Mouse (Mus musculus) heart, embryonic 16.5 days (tissue): Measurements from ENCODE around the gene Ppard. TPM values are rescaled to one million over a fixed set of nuclear protein-coding genes. Genes with fewer than 3 reads are reported as not detected.

Experiments
- ATAC-seq: fragments of 200-750 bp; cut with Nextera tagmentation; replicated peaks from 2 replicates; pipeline ENCODE4 v1.8.0; 2017; ENCODE audit warnings: moderate number of reproducible peaks; ENCODE audit not compliant: insufficient read depth, low FRiP score; ENCODE audit errors: extremely low read depth
- H3K27ac ChIP-seq: fragments of 300-500 bp; sonication (generic); 2 replicates; pipeline ENCODE4 v1.5.1; 2014; ENCODE audit warnings: mild to moderate bottlenecking, low read length, control low read depth, moderate library complexity
- H3K27me3 ChIP-seq: fragments of 300-500 bp; sonication (generic); 2 replicates; pipeline ENCODE4 v1.6.1; 2014; ENCODE audit warnings: low read length, mixed read lengths; ENCODE audit not compliant: control insufficient read depth, insufficient read depth
- H3K36me3 ChIP-seq: fragments of 300-500 bp; sonication (generic); 2 replicates; pipeline ENCODE4 v1.6.1; 2014; ENCODE audit not compliant: control insufficient read depth, insufficient read depth
- H3K4me1 ChIP-seq: fragments of 300-500 bp; sonication (generic); 2 replicates; pipeline ENCODE4 v1.6.1; 2014; ENCODE audit warnings: low read length, mixed read lengths; ENCODE audit not compliant: control insufficient read depth, insufficient read depth
- H3K4me2 ChIP-seq: fragments of 300-500 bp; sonication (generic); 2 replicates; pipeline ENCODE4 v1.6.1; 2014; ENCODE audit warnings: low read depth, mild to moderate bottlenecking, control low read depth, low read length
- H3K4me3 ChIP-seq: fragments of 300-500 bp; sonication (generic); 2 replicates; pipeline ENCODE4 v1.5.1; 2014; ENCODE audit warnings: mild to moderate bottlenecking, control low read depth, low read length
- H3K9ac ChIP-seq: fragments of 300-500 bp; sonication (generic); 2 replicates; pipeline ENCODE4 v1.6.1; 2014; ENCODE audit warnings: low read length, control low read depth
- H3K9me3 ChIP-seq: fragments of 300-500 bp; sonication (generic); replicated peaks from 2 replicates; pipeline ENCODE4 v1.6.1; 2016; ENCODE audit warnings: low read length; ENCODE audit not compliant: control insufficient read depth
- WGBS: fragments of 180-500 bp; shearing (Covaris S2); extraction: QIAGEN DNeasy Blood & Tissue Kit; methylation state at CpG from one replicate; pipeline ENCODE4 v1.1.7; 2014; 5-methylcytosine and 5-hydroxymethylcytosine counted together
- polyA plus RNA-seq: library from polyadenylated mRNA; unstranded; fragments of >200 nt; fragmentation: Nextera tagmentation; extraction: Ambion mirVana; gene quantifications from 2 replicates; pipeline ENCODE4 v1.2.1, GENCODE M21; 2015

Ppard gene
- polyA plus RNA-seq, 1 experiment from 2014 or later, result 1.2 TPM

- ATAC-seq, result peak; percentile 53
- Histone ChIP-seq H3K4me1 (peaks cover 33% of the 10 kb centered on the region), H3K4me3 (peak overlapping the region; percentile 43), H3K9ac (peak overlapping the region; percentile 76), H3K4me2 (peak overlapping the region; percentile 67), H3K9me3 (no peaks in the 10 kb centered on the region), H3K27me3 (no peaks in the 10 kb centered on the region), H3K27ac (peak overlapping the region; percentile 90), H3K36me3 (0 out of 2 replicates have a peak, but pooled peaks cover 9% of the 10 kb centered on the region)
- WGBS, result 38% methylated on average over 7 of the region's 7 CpGs
Measured at GRCm38 (mm10) chr17:28340578-28340977, 108.1 kb downstream of the Ppard start.

- H3K4me1 ChIP-seq, result peaks cover 38% of the 10 kb centered on the region
- 5% methylated on average over 26 of the region's 26 CpGs for WGBS
- peak overlapping the region; percentile 76 for H3K9ac ChIP-seq
- no peaks in the 10 kb centered on the region for H3K9me3 ChIP-seq
- H3K4me2 ChIP-seq, result peak overlapping the region; percentile 67
- H3K27ac ChIP-seq, result peak overlapping the region; percentile 90
- ATAC-seq, result peak; percentile 81
- H3K4me3 ChIP-seq, result peak overlapping the region; percentile 43
- no peaks in the 10 kb centered on the region for H3K27me3 ChIP-seq
- 0 out of 2 replicates have a peak, but pooled peaks cover 9% of the 10 kb centered on the region for H3K36me3 ChIP-seq
Measured at GRCm38 (mm10) chr17:28341091-28341490, 108.6 kb downstream of the Ppard start.

GRCm38 (mm10) chr17:28344050-28344607, 111.6 kb downstream of the Ppard start:
- WGBS, result 23% methylated on average over 4 of the region's 4 CpGs
- H3K4me2 ChIP-seq, result peak overlapping the region; percentile 27; the same call in 1 of the 2 replicates
- H3K4me3 ChIP-seq, result no peak overlapping the region
- H3K9me3 ChIP-seq, result no peaks in the 10 kb centered on the region
- peak overlapping the region; percentile 55 for H3K9ac ChIP-seq
- H3K36me3 ChIP-seq, result 0 out of 2 replicates have a peak, but pooled peaks cover 4% of the 10 kb centered on the region
- peaks cover 56% of the 10 kb centered on the region for H3K4me1 ChIP-seq
- H3K27ac ChIP-seq, result peak overlapping the region; percentile 79
- H3K27me3 ChIP-seq, result no peaks in the 10 kb centered on the region
- no peak for ATAC-seq

- no peaks in the 10 kb centered on the region for H3K9me3 ChIP-seq
- 0 out of 2 replicates have a peak, but pooled peaks cover 3% of the 10 kb centered on the region for H3K36me3 ChIP-seq
- H3K4me1 ChIP-seq, result peaks cover 59% of the 10 kb centered on the region
- ATAC-seq, result no peak
- peak overlapping the region; percentile 79 for H3K27ac ChIP-seq
- no peaks in the 10 kb centered on the region for H3K27me3 ChIP-seq
- WGBS, result 47% methylated on average over 3 of the region's 3 CpGs
- H3K9ac ChIP-seq, result peak overlapping the region; percentile 55
- no peak overlapping the region for H3K4me3 ChIP-seq
- H3K4me2 ChIP-seq, result peak overlapping the region; percentile 49; the same call in 1 of the 2 replicates
Measured at GRCm38 (mm10) chr17:28344670-28345069, 112.2 kb downstream of the Ppard start.

- ATAC-seq, result no peak
- H3K4me3 ChIP-seq, result peak overlapping the region; percentile 20
- no peaks in the 10 kb centered on the region for H3K36me3 ChIP-seq
- peaks cover 58% of the 10 kb centered on the region for H3K4me1 ChIP-seq
- H3K27ac ChIP-seq, result peak overlapping the region; percentile 79
- H3K9ac ChIP-seq, result peak overlapping the region; percentile 62
- 9% methylated on average over 8 of the region's 8 CpGs for WGBS
- peak overlapping the region; percentile 49 for H3K4me2 ChIP-seq
- no peaks in the 10 kb centered on the region for H3K27me3 ChIP-seq
- no peaks in the 10 kb centered on the region for H3K9me3 ChIP-seq
Measured at GRCm38 (mm10) chr17:28345271-28345721, 112.8 kb downstream of the Ppard start.

GRCm38 (mm10) chr17:28345882-28346281, 113.4 kb downstream of the Ppard start:
- peak overlapping the region; percentile 49 for H3K4me2 ChIP-seq
- H3K4me3 ChIP-seq, result peak overlapping the region; percentile 20
- 19% methylated on average over 10 of the region's 10 CpGs for WGBS
- peak overlapping the region; percentile 79 for H3K27ac ChIP-seq
- H3K27me3 ChIP-seq, result no peaks in the 10 kb centered on the region
- peak overlapping the region; percentile 62 for H3K9ac ChIP-seq
- peaks cover 52% of the 10 kb centered on the region for H3K4me1 ChIP-seq
- no peaks in the 10 kb centered on the region for H3K36me3 ChIP-seq
- H3K9me3 ChIP-seq, result no peaks in the 10 kb centered on the region
- no peak for ATAC-seq

- Histone ChIP-seq H3K4me3 (no peak overlapping the region), H3K9ac (no peak overlapping the region), H3K27me3 (0 out of 2 replicates have a peak, but pooled peaks cover 2% of the 10 kb centered on the region), H3K27ac (no peak overlapping the region), H3K36me3 (no peaks in the 10 kb centered on the region), H3K4me1 (peaks cover 50% of the 10 kb centered on the region), H3K9me3 (no peaks in the 10 kb centered on the region), H3K4me2 (no peak overlapping the region)
- ATAC-seq, result no peak
- WGBS, result 75% methylated on average over 10 of the region's 10 CpGs
Measured at GRCm38 (mm10) chr17:28347327-28347726, 114.8 kb downstream of the Ppard start.

GRCm38 (mm10) chr17:28348211-28348610, 115.7 kb downstream of the Ppard start:
- 0 out of 2 replicates have a peak, but pooled peaks cover 4% of the 10 kb centered on the region for H3K27me3 ChIP-seq
- peaks cover 50% of the 10 kb centered on the region for H3K4me1 ChIP-seq
- peak overlapping the region; percentile 98 for H3K4me2 ChIP-seq
- no peaks in the 10 kb centered on the region for H3K9me3 ChIP-seq
- H3K36me3 ChIP-seq, result no peaks in the 10 kb centered on the region
- ATAC-seq, result no peak
- H3K4me3 ChIP-seq, result peak overlapping the region; percentile 73
- WGBS, result 33% methylated on average over 6 of the region's 6 CpGs
- H3K27ac ChIP-seq, result no peak overlapping the region
- H3K9ac ChIP-seq, result peak overlapping the region; percentile 65

GRCm38 (mm10) chr17:28349264-28349880, 116.9 kb downstream of the Ppard start:
- H3K4me3 ChIP-seq, result peak overlapping the region; percentile 73
- ATAC-seq, result no peak
- peaks cover 7% of the 10 kb centered on the region; the same call in 1 of the 2 replicates for H3K27me3 ChIP-seq
- peak overlapping the region; percentile 98 for H3K4me2 ChIP-seq
- peaks cover 41% of the 10 kb centered on the region for H3K4me1 ChIP-seq
- WGBS, result 17% methylated on average over 13 of the region's 13 CpGs
- no peaks in the 10 kb centered on the region for H3K36me3 ChIP-seq
- no peaks in the 10 kb centered on the region for H3K9me3 ChIP-seq
- H3K27ac ChIP-seq, result peak overlapping the region; percentile 91
- peak overlapping the region; percentile 94 for H3K9ac ChIP-seq
